Mouse (Mus musculus) heart, adult 8-10 months (tissue): ENCODE data around the gene Pih1h3b. TPM values are rescaled to one million over a fixed set of nuclear protein-coding genes. Genes with fewer than 3 reads are reported as not detected.

Experiments
- DNase-seq: peaks from one replicate; pipeline ENCODE4 v3.0.0; 2022; ENCODE audit warnings: low spot score
- total RNA-seq, 4 experiments: library from RNA; stranded (reverse); gene quantifications; 2 replicates each; pipeline ENCODE4 v1.2.4; 2022

The Pih1h3b gene
- total RNA-seq, result not detected

- peak; percentile 3 for DNase-seq
These were observed at the start of gene Pih1h3b, which contains the start of gene Nup62cl for GRCm38 (mm10) chrX:140062135-140062975. Gene Pih1h3b (plus strand): TSS chrX:140062879. Gene Nup62cl (minus strand): TSS chrX:140062712.

GRCm38 (mm10) chrX:140060886-140061874 is 1.5 kb upstream of the Pih1h3b start:
- DNase-seq, result no peak

GRCm38 (mm10) chrX:140082535-140082934 is 19.9 kb downstream of the Pih1h3b start:
- DNase-seq, result no peak

DNA sequence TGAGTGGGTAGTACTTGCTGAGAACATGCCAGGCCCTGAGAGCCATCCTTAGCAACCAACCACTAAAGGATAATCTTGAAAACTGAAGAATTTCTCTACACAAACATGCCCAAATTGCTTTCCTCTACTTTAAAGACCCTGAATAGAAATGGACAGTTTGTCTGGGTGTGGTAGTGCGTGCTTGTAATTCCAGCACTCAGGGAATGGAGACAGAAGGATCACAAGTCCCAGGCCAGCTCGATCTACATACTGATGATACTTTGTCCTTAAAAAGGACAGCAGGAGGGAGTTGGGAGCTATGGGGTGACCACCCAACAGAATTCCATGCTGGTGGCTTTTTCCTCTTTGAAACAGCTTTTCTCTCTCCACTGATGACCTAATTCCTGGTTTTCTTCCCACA is 31.4 kb downstream of the Pih1h3b start:
- DNase-seq, result no peak

Other genes starting within 250 kb of the Pih1h3b start
- gene Morc4, start 191.2 kb upstream of the Pih1h3b start, total RNA-seq, result 1 to 10 TPM; 2.8 to 5.7 (median 3.9) TPM
- 1 to 10 TPM; 6.6 to 7.7 (median 7.1) TPM for gene Rbm41, start 64.3 kb upstream of the Pih1h3b start, total RNA-seq
- not detected for gene Nup62cl, start 167 bp upstream of the Pih1h3b start, total RNA-seq